Mouse (Mus musculus): ENCODE measurements around the gene Gabbr1. TPM values are rescaled to one million over a fixed set of nuclear protein-coding genes. Genes with fewer than 3 reads are reported as not detected.

The Gabbr1 gene
- polyA plus RNA-seq, 2 experiments: 0.30 to 2.2 TPM

- H3K9ac ChIP-seq (replicated peaks): no peak overlapping the region
- ATAC-seq (ENCODE audit: insufficient read depth): no peak
Measured at GRCm38 (mm10) chr17:37072730-37073276, 27.0 kb downstream of the Gabbr1 start.

GRCm38 (mm10) chr17:37075181-37075580 is 29.4 kb downstream of the Gabbr1 start:
- Histone ChIP-seq H3K4me3 (ENCODE audit: insufficient read depth in 1 of 2, low read depth in 2 of 2, low read length in 2 of 2) (no peak overlapping the region), H3K36me3 (replicated peaks; ENCODE audit: control insufficient read depth, insufficient read depth, low read depth) (no peaks in the 10 kb centered on the region), H3K9me3 (ENCODE audit: control insufficient read depth, low read length) (no peaks in the 10 kb centered on the region), H3K4me1 (replicated peaks; ENCODE audit: control insufficient read depth in 2 of 2, insufficient read depth in 2 of 2, low read length in 1 of 2) (no peaks in the 10 kb centered on the region), H3K4me2 (ENCODE audit: low read depth) (no peak overlapping the region), H3K27me3 (ENCODE audit: control insufficient read depth, insufficient read depth, low read length) (no peaks in the 10 kb centered on the region), H3K27ac (no peak overlapping the region), H3K9ac (replicated peaks) (no peak overlapping the region)
- DNase-seq (ENCODE audit: low read depth in 3 of 3, low spot score in 3 of 3) (no peak), ATAC-seq (ENCODE audit: insufficient read depth) (no peak)
- WGBS (ENCODE audit: insufficient replicate concordance): 73% methylated on average over 6 of the region's 6 CpGs
- TF ChIP-seq CTCF (IDR thresholded peaks at IDR 0.05; ENCODE audit: low read depth): no peak
- TF ChIP-seq EP300 (IDR thresholded peaks at IDR 0.05; ENCODE audit: low read depth): no peak

More at GRCm38 (mm10) chr17:37072730-37073276, 27.0 kb downstream of the Gabbr1 start:
- TF ChIP-seq EP300 (IDR thresholded peaks at IDR 0.05; ENCODE audit: low read depth) (no peak), CTCF (IDR thresholded peaks at IDR 0.05; ENCODE audit: low read depth) (no peak)
- WGBS (ENCODE audit: insufficient replicate concordance): 59% methylated on average over 11 of the region's 11 CpGs
- H3K36me3 ChIP-seq (replicated peaks; ENCODE audit: control insufficient read depth, insufficient read depth, low read depth): no peaks in the 10 kb centered on the region
- no peak overlapping the region for H3K27ac ChIP-seq
- H3K9me3 ChIP-seq (ENCODE audit: control insufficient read depth, low read length): no peaks in the 10 kb centered on the region
- H3K4me2 ChIP-seq (ENCODE audit: low read depth): no peak overlapping the region
- H3K4me3 ChIP-seq (ENCODE audit: insufficient read depth in 1 of 2, low read depth in 2 of 2, low read length in 2 of 2): no peak overlapping the region
- H3K4me1 ChIP-seq (replicated peaks; ENCODE audit: control insufficient read depth in 2 of 2, insufficient read depth in 2 of 2, low read length in 1 of 2): no peaks in the 10 kb centered on the region
- DNase-seq (ENCODE audit: low read depth in 3 of 3, low spot score in 3 of 3): no peak
- no peaks in the 10 kb centered on the region for H3K27me3 ChIP-seq (ENCODE audit: control insufficient read depth, insufficient read depth, low read length)

DNA sequence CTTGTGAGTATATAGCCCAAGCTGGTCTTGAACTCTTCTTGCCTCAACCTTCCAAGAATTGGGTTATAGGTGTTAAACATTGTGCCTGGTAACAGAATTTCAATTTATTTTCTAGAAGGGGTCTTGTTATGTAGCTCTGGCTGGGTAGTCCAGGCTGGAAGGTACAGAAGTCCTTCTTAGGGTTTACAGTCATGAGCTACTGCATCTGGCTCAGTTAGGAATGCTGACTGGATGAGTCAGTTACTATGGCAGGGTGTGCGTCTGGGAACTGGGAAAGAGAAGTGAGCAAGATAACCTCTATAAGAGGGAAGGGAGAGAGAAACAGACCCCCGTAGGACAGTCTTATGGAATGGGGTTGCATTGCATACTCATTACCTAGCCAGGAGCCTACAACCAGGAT is 30.0 kb downstream of the Gabbr1 start:
- Histone ChIP-seq H3K36me3 (replicated peaks; ENCODE audit: control insufficient read depth, insufficient read depth, low read depth) (no peaks in the 10 kb centered on the region), H3K4me3 (ENCODE audit: insufficient read depth in 1 of 2, low read depth in 2 of 2, low read length in 2 of 2) (no peak overlapping the region), H3K9me3 (ENCODE audit: control insufficient read depth, low read length) (no peaks in the 10 kb centered on the region), H3K27ac (no peak overlapping the region), H3K27me3 (ENCODE audit: control insufficient read depth, insufficient read depth, low read length) (no peaks in the 10 kb centered on the region), H3K4me1 (replicated peaks; ENCODE audit: control insufficient read depth in 2 of 2, insufficient read depth in 2 of 2, low read length in 1 of 2) (no peaks in the 10 kb centered on the region), H3K4me2 (ENCODE audit: low read depth) (no peak overlapping the region), H3K9ac (replicated peaks) (no peak overlapping the region)
- 53% methylated on average over 2 of the region's 2 CpGs for WGBS (ENCODE audit: insufficient replicate concordance)
- no peak for TF ChIP-seq CTCF (IDR thresholded peaks at IDR 0.05; ENCODE audit: low read depth)
- no peak for TF ChIP-seq EP300 (IDR thresholded peaks at IDR 0.05; ENCODE audit: low read depth)
- ATAC-seq (ENCODE audit: insufficient read depth): no peak
- no peak for DNase-seq (ENCODE audit: low read depth in 3 of 3, low spot score in 3 of 3)

GRCm38 (mm10) chr17:37078193-37078592 is 32.4 kb downstream of the Gabbr1 start:
- no peaks in the 10 kb centered on the region for H3K4me1 ChIP-seq (replicated peaks; ENCODE audit: control insufficient read depth in 2 of 2, insufficient read depth in 2 of 2, low read length in 1 of 2)
- H3K36me3 ChIP-seq (replicated peaks; ENCODE audit: control insufficient read depth, insufficient read depth, low read depth): no peaks in the 10 kb centered on the region
- DNase-seq (ENCODE audit: low read depth in 3 of 3, low spot score in 3 of 3) (no peak), ATAC-seq (ENCODE audit: insufficient read depth) (no peak)
- no peak for TF ChIP-seq CTCF (IDR thresholded peaks at IDR 0.05; ENCODE audit: low read depth)
- no peak for TF ChIP-seq EP300 (IDR thresholded peaks at IDR 0.05; ENCODE audit: low read depth)
- H3K9ac ChIP-seq (replicated peaks): no peak overlapping the region
- no peak overlapping the region for H3K4me3 ChIP-seq (ENCODE audit: insufficient read depth in 1 of 2, low read depth in 2 of 2, low read length in 2 of 2)
- no peaks in the 10 kb centered on the region for H3K9me3 ChIP-seq (ENCODE audit: control insufficient read depth, low read length)
- no peak overlapping the region for H3K27ac ChIP-seq
- H3K27me3 ChIP-seq (ENCODE audit: control insufficient read depth, insufficient read depth, low read length): no peaks in the 10 kb centered on the region
- H3K4me2 ChIP-seq (ENCODE audit: low read depth): no peak overlapping the region
- WGBS (ENCODE audit: insufficient replicate concordance): 50% methylated on average over 1 of the region's 1 CpGs

DNA sequence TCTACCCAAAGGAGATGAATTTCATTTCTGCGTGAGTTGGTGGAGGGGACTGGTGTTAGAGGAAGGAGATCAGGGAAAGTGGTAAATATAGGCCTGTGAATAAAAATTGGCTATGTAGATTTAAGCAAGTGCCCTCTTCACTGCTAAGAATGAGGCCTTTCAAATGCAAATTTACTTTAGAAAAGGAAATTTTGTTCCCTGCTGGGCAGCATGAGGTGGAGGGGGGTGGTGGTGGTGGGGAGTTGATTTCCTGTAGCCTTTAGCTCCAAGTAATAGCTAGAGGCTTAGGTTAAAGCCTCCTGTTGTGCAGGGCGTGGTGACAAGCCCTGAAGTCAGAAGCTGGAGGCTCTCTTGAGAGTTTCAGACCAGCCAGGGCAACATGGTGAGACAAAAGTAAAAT is 33.2 kb downstream of the Gabbr1 start:
- Histone ChIP-seq H3K27ac (no peak overlapping the region), H3K27me3 (ENCODE audit: control insufficient read depth, insufficient read depth, low read length) (no peaks in the 10 kb centered on the region), H3K36me3 (replicated peaks; ENCODE audit: control insufficient read depth, insufficient read depth, low read depth) (no peaks in the 10 kb centered on the region), H3K9ac (replicated peaks) (no peak overlapping the region), H3K4me1 (replicated peaks; ENCODE audit: control insufficient read depth in 2 of 2, insufficient read depth in 2 of 2, low read length in 1 of 2) (no peaks in the 10 kb centered on the region), H3K4me3 (ENCODE audit: insufficient read depth in 1 of 2, low read depth in 2 of 2, low read length in 2 of 2) (no peak overlapping the region), H3K4me2 (ENCODE audit: low read depth) (no peak overlapping the region), H3K9me3 (ENCODE audit: control insufficient read depth, low read length) (no peaks in the 10 kb centered on the region)
- DNase-seq (ENCODE audit: low read depth in 3 of 3, low spot score in 3 of 3) (no peak), ATAC-seq (ENCODE audit: insufficient read depth) (no peak)
- no peak for TF ChIP-seq EP300 (IDR thresholded peaks at IDR 0.05; ENCODE audit: low read depth)
- no peak for TF ChIP-seq CTCF (IDR thresholded peaks at IDR 0.05; ENCODE audit: low read depth)
- 39% methylated on average over 2 of the region's 2 CpGs for WGBS (ENCODE audit: insufficient replicate concordance)

All from liver, embryonic 14.5 days (tissue).